Mouse (Mus musculus) urinary bladder, adult 2 months (tissue): Measurements from ENCODE around the gene Ccl19. TPM values are rescaled to one million over a fixed set of nuclear protein-coding genes. Genes with fewer than 3 reads are reported as not detected.
"Not testable (repeated sequence)": the region's sequence is repeated elsewhere in the genome, so short reads cannot be mapped to it uniquely, and the experiment has no call there.

Experiments
- DNase-seq: peaks from one replicate; pipeline ENCODE4 v3.0.0; 2022; ENCODE audit warnings: low spot score
- polyA plus RNA-seq: library from polyadenylated mRNA; depleted of rRNA; stranded (reverse); fragments of >200 nt; gene quantifications from 2 replicates; pipeline ENCODE4 v1.2.3, GENCODE M21; 2012; rRNA removed

Gene Ccl19
- 2.2 and 2.4 TPM in 2 replicates for polyA plus RNA-seq

- not testable (repeated sequence) for DNase-seq
Measured at GRCm38 (mm10) chr4:42756477-42756876, at the start of gene Ccl19. TSS of gene Ccl19 (minus strand) at chr4:42756577.

GRCm38 (mm10) chr4:42773893-42774292, 17.5 kb upstream of the Ccl19 start, which contains the start of gene Ccl21a:
TSS of gene Ccl21a (minus strand) at chr4:42773993.
- not testable (repeated sequence) for DNase-seq

DNA sequence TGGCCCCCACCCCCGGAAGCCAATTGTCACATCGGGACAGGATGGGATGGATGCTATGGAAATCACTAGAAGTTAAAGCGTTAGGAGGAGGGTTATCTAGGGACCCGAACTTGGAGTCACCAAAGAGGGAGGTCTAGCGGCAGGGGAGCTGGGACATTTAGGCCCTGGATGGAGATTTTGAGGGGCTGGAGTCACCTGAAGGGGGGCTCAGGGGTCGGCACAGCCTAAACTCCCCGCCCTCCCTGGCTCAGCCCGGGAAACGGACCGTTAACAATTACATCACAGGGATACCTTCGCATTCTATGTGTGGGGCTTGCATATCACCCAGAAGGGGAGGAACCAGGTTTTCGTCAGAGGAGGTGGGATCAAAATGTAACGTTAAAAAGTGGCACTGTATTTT, 21.1 kb downstream of the Ccl19 start, which contains the start of gene 4930578G10Rik:
Gene 4930578G10Rik (plus strand): TSS at position 301 of the 400 bp plus-strand sequence.
- not testable (repeated sequence) for DNase-seq

Other genes with a start within 250 kb of the Ccl19 start
- 0.03 TPM in 1 of 2 replicates, not detected in the other for gene Fam205a2, start 228.4 kb downstream of the Ccl19 start, polyA plus RNA-seq
- gene Gm10591, start 144.4 kb downstream of the Ccl19 start, polyA plus RNA-seq, result not detected in 2 replicates
- gene Gm2564, start 126.9 kb downstream of the Ccl19 start, polyA plus RNA-seq, result 1.9 and 2.4 TPM in 2 replicates
- not detected in 2 replicates for gene Ccl27b, start 101.3 kb downstream of the Ccl19 start, polyA plus RNA-seq
- gene Il11ra2, start 94.7 kb downstream of the Ccl19 start, polyA plus RNA-seq, result 0.29 and 0.44 TPM in 2 replicates
- gene 4930578G10Rik, start 21.0 kb downstream of the Ccl19 start, polyA plus RNA-seq, result 0.19 TPM in 1 of 2 replicates, not detected in the other
- gene Ccl21a, start 17.4 kb upstream of the Ccl19 start, polyA plus RNA-seq, result 115 and 130 TPM in 2 replicates
- 0.03 and 0.10 TPM in 2 replicates for gene Fam205a1, start 97.3 kb upstream of the Ccl19 start, polyA plus RNA-seq
- not detected in 2 replicates for gene Gm12394, start 100.2 kb upstream of the Ccl19 start, polyA plus RNA-seq
- not detected in 2 replicates for gene Fam205c, start 117.7 kb upstream of the Ccl19 start, polyA plus RNA-seq
- gene Phf24, start 160.1 kb upstream of the Ccl19 start, polyA plus RNA-seq, result 4.0 and 4.7 TPM in 2 replicates
- 26.1 and 46.1 TPM in 2 replicates for gene Dnajb5, start 193.2 kb upstream of the Ccl19 start, polyA plus RNA-seq
- not detected in 2 replicates for gene 1700022I11Rik, start 213.0 kb upstream of the Ccl19 start, polyA plus RNA-seq
- 176 and 192 TPM in 2 replicates for gene Vcp, start 243.9 kb upstream of the Ccl19 start, polyA plus RNA-seq